Mouse (Mus musculus) naive thymus-derived CD4-positive, alpha-beta T cell, adult 5 months (primary cell): ENCODE data around the gene Rhobtb3. TPM values are rescaled to one million over a fixed set of nuclear protein-coding genes. Genes with fewer than 3 reads are reported as not detected.

Experiments used
- polyA plus RNA-seq: library from polyadenylated mRNA; unstranded; fragments of 100-300 nt; shearing (Covaris generic); gene quantifications from one replicate; pipeline ENCODE4 v1.2.1, GENCODE M21; 2017

Rhobtb3 gene
- 0.09 TPM for polyA plus RNA-seq

DNA sequence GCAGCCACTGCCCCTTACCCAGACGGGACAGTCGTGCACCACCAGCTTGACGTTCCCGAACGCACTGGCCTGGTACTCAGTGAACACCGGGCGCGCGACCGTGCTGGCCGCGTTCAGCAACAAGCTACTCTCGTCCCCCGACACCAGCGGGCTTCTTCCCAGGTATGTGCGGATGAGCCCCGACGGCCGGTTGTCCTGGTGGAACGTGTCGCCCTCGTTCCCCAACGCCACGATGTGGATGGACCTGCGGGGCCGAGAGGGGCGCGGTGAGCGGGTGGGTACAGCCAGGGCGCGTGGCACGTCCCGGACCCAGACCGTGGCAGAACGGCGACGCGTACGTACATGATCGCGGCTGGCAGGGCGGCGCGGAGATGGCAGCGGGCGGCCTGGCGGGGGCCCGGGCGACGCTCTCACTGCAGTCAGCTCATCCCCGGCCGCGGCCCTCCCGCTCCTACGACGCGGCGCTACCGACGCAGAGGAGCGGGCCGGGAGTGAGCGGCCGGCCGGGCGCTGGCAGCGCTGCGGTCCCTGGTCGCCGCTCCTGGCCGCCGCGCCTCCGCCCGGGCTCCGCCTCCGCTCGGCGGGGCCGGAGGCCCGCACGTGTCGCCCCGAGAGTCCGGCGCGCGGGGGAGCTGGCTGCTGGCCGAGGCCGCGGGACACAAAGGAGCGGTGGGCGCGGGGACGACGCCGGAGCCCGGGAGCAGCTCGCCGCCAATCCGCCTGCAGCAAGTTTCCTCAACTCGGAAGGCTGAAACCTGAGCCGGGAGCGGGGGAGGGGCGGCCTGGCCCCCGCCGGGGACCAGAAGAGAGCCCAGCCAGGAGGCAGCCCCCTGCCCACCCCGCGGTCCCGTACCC is at the start of gene Rhobtb3:
Gene Rhobtb3, minus strand, starts transcription at position 737 of the 855 bp plus-strand sequence.

DNA sequence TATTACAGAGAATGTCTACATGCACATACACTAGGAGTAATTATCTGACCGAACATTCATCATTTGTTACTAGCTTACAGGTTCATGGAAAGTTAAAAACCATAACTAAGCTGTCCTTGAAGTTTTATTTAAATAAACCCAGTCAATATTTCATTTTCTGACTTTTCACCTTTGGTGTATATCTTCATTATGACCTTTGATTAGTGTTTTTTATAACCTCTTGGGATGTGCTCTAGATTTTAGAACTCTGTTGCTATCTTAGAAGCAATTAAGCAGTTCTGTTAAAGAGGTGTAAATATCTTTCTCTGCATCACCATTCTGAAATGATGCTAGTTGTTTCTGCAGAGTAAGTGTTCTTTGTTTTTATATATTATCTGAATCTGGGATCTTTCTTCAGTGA is 23.1 kb upstream of the Rhobtb3 start, which contains the start of gene Spata9:
Gene Spata9, plus strand, starts transcription at position 301 of the 400 bp plus-strand sequence.

DNA sequence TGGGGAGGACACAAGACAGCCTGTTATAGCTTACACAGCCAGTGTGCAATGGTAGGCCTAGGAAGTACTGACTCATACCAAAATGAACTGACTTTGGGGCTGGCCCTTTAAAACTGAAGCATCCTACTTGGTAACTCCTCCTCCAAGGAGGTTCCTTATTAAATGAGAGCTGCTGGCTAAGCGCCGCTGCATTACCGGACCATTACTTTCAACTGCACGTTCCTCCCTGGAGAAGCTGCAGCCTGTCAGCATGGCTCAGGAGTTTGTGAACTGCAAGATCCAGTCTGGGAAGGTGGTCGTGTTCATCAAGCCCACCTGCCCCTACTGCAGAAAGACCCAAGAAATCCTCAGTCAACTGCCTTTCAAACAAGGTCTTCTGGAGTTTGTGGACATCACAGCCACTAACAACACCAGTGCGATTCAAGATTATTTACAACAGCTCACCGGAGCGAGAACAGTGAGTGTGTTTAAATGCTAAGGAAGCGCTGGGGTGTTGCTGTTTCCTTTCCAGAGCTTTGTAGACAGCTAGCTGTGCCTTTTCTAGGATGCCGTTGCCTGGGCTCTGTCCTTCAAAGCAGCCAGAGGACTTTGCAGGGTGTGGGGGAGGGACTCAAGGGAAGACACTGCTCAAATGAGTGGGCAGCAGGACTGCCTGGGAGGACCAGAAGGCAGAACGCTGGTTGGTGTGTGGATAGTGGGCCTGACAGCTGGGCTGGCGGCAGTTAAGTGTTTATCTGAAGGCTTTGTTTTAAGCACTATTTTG is 103.8 kb downstream of the Rhobtb3 start, which contains the start of gene Glrx:
Gene Glrx, plus strand, starts transcription at position 150 of the 763 bp plus-strand sequence.

Other genes with a start within 250 kb of the Rhobtb3 start
- gene Ell2, start 237.2 kb downstream of the Rhobtb3 start, polyA plus RNA-seq = 13.2 TPM
- 21.9 TPM for gene Glrx, start 104.1 kb downstream of the Rhobtb3 start, polyA plus RNA-seq
- not detected for gene Spata9, start 23.2 kb upstream of the Rhobtb3 start, polyA plus RNA-seq
- gene Rfesd, start 74.8 kb upstream of the Rhobtb3 start, polyA plus RNA-seq = 9.8 TPM
- gene Gpr150, start 113.1 kb upstream of the Rhobtb3 start, polyA plus RNA-seq = not detected
- 2.9 TPM for gene Arsk, start 154.7 kb upstream of the Rhobtb3 start, polyA plus RNA-seq
- 25.6 TPM for gene Ttc37, start 154.8 kb upstream of the Rhobtb3 start, polyA plus RNA-seq